Mouse (Mus musculus) cerebellum, adult 2 months (tissue): ENCODE measurements around the gene Rarg.

Source experiments
- CTCF ChIP-seq: fragments of 200-500 bp; IDR thresholded peaks from 2 replicates; pipeline ENCODE4 v1.5.1; 2011; ENCODE audit warnings: low read depth, mild to moderate bottlenecking, control low read depth, low read length, moderate library complexity, borderline replicate concordance; ENCODE audit not compliant: insufficient read depth
- POLR2A ChIP-seq: fragments of 200-500 bp; IDR thresholded peaks from 2 replicates; pipeline ENCODE4 v1.6.1; 2011; ENCODE audit warnings: low read length, control low read depth, borderline replicate concordance; ENCODE audit not compliant: insufficient read depth

DNA sequence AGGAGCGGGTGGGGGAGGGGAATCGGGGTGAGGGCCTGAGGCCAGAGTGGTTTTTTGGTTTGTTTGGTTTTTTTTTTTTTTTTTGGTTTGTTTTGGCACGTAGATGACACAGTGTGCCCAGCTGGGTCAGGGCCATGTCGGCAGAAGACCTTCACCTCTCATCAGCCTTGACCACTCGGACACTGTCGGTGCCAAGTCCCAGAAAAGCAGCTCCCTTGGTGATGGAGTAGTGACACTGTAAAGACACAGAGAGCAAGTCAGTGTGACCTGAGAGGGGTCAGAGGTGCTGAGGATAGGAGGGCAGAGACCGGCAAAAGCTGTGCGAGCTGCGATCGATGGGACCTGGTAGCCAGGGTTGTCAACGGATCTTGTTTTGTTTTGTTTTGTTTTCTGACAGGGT is 71.1 kb downstream of the Rarg start:
- TF ChIP-seq POLR2A (no peak), CTCF (no peak)
